Mouse (Mus musculus) hindbrain, embryonic 12.5 days (tissue): ENCODE data around the gene Fam136a. TPM values are rescaled to one million over a fixed set of nuclear protein-coding genes. Genes with fewer than 3 reads are reported as not detected.

Source experiments
- ATAC-seq: fragments of 200-750 bp; cut with Nextera tagmentation; 2 replicates; pipeline ENCODE4 v1.8.0; 2017; ENCODE audit warnings: moderate TSS enrichment; ENCODE audit not compliant: low FRiP score
- H3K27ac ChIP-seq: fragments of 300-500 bp; sonication (generic); 2 replicates; pipeline ENCODE4 v1.5.1; 2016; ENCODE audit warnings: mild to moderate bottlenecking
- H3K27me3 ChIP-seq: fragments of 300-500 bp; sonication (generic); 2 replicates; pipeline ENCODE4 v1.6.1; 2016; ENCODE audit warnings: mild to moderate bottlenecking
- H3K36me3 ChIP-seq: fragments of 300-500 bp; sonication (generic); 2 replicates; pipeline ENCODE4 v1.6.1; 2016; ENCODE audit warnings: mild to moderate bottlenecking
- H3K4me1 ChIP-seq: fragments of 300-500 bp; sonication (generic); 2 replicates; pipeline ENCODE4 v1.6.1; 2016
- H3K4me2 ChIP-seq: fragments of 300-500 bp; sonication (generic); replicated peaks from 2 replicates; pipeline ENCODE4 v1.6.1; 2016; ENCODE audit warnings: mild to moderate bottlenecking
- H3K4me3 ChIP-seq: fragments of 300-500 bp; sonication (generic); 2 replicates; pipeline ENCODE4 v1.5.1; 2016; ENCODE audit warnings: mild to moderate bottlenecking
- H3K9ac ChIP-seq: fragments of 300-500 bp; sonication (generic); 2 replicates; pipeline ENCODE4 v1.6.1; 2016; ENCODE audit warnings: mild to moderate bottlenecking, moderate library complexity
- H3K9me3 ChIP-seq: fragments of 300-500 bp; sonication (generic); replicated peaks from 2 replicates; pipeline ENCODE4 v1.6.1; 2016; ENCODE audit warnings: mild to moderate bottlenecking
- WGBS: fragments of 180-500 bp; shearing (Covaris S2); methylation state at CpG from one replicate; pipeline ENCODE4 v1.1.7; 2016; 5-methylcytosine and 5-hydroxymethylcytosine counted together
- polyA plus RNA-seq: library from polyadenylated mRNA; unstranded; fragments of >200 nt; fragmentation: Nextera tagmentation; extraction: Ambion mirVana; gene quantifications from 2 replicates; pipeline ENCODE4 v1.2.1, GENCODE M21; 2016

Gene Fam136a
- polyA plus RNA-seq, 1 experiment from 2014 or later: 116 TPM

GRCm38 (mm10) chr6:86388461-86388860 lies 23.0 kb downstream of the Fam136a start:
- no peaks in the 10 kb centered on the region for H3K4me1 ChIP-seq
- H3K4me3 ChIP-seq: no peak overlapping the region
- H3K9me3 ChIP-seq: no peaks in the 10 kb centered on the region
- 82% methylated on average over 18 of the region's 18 CpGs for WGBS
- H3K27ac ChIP-seq: no peak overlapping the region
- no peak overlapping the region for H3K9ac ChIP-seq
- H3K4me2 ChIP-seq: no peak overlapping the region
- peaks cover 74% of the 10 kb centered on the region for H3K36me3 ChIP-seq
- no peaks in the 10 kb centered on the region for H3K27me3 ChIP-seq
- no peak for ATAC-seq

GRCm38 (mm10) chr6:86391326-86391725 lies 25.9 kb downstream of the Fam136a start:
- no peaks in the 10 kb centered on the region for H3K27me3 ChIP-seq
- no peak for ATAC-seq
- no peak overlapping the region for H3K9ac ChIP-seq
- WGBS: 97% methylated on average over 5 of the region's 5 CpGs
- no peak overlapping the region for H3K27ac ChIP-seq
- H3K36me3 ChIP-seq: peaks cover 65% of the 10 kb centered on the region
- no peak overlapping the region for H3K4me2 ChIP-seq
- no peak overlapping the region for H3K4me3 ChIP-seq
- H3K4me1 ChIP-seq: peaks cover 20% of the 10 kb centered on the region
- no peaks in the 10 kb centered on the region for H3K9me3 ChIP-seq

- H3K36me3 ChIP-seq: peaks cover 49% of the 10 kb centered on the region
- 92% methylated on average over 1 of the region's 1 CpGs for WGBS
These were observed 27.7 kb downstream of the Fam136a start for GRCm38 (mm10) chr6:86393187-86393586.

GRCm38 (mm10) chr6:86394078-86394720 lies 28.8 kb downstream of the Fam136a start:
- no peak for ATAC-seq
- no peak overlapping the region for H3K4me3 ChIP-seq
- no peak overlapping the region for H3K27ac ChIP-seq
- peaks cover 39% of the 10 kb centered on the region for H3K36me3 ChIP-seq
- no peak overlapping the region for H3K9ac ChIP-seq
- WGBS: 93% methylated on average over 17 of the region's 17 CpGs
- peak overlapping the region; percentile 7; the same call in 1 of the 2 replicates for H3K4me2 ChIP-seq
- peaks cover 20% of the 10 kb centered on the region for H3K4me1 ChIP-seq
- H3K9me3 ChIP-seq: no peaks in the 10 kb centered on the region
- no peaks in the 10 kb centered on the region for H3K27me3 ChIP-seq

More at GRCm38 (mm10) chr6:86393187-86393586, 27.7 kb downstream of the Fam136a start:
- Histone ChIP-seq H3K4me1 (peaks cover 20% of the 10 kb centered on the region), H3K9ac (no peak overlapping the region), H3K9me3 (no peaks in the 10 kb centered on the region), H3K27ac (no peak overlapping the region), H3K4me2 (no peak overlapping the region), H3K27me3 (no peaks in the 10 kb centered on the region), H3K4me3 (no peak overlapping the region)
- no peak for ATAC-seq

GRCm38 (mm10) chr6:86395021-86395420 lies 29.6 kb downstream of the Fam136a start:
- H3K9ac ChIP-seq: peak overlapping the region; percentile 93
- peaks cover 30% of the 10 kb centered on the region for H3K36me3 ChIP-seq
- H3K9me3 ChIP-seq: no peaks in the 10 kb centered on the region
- no peak overlapping the region for H3K27ac ChIP-seq
- H3K4me1 ChIP-seq: peaks cover 20% of the 10 kb centered on the region
- H3K27me3 ChIP-seq: no peaks in the 10 kb centered on the region
- peak overlapping the region; percentile 87; the same call in 1 of the 2 replicates for H3K4me3 ChIP-seq
- ATAC-seq: no peak
- H3K4me2 ChIP-seq: peak overlapping the region; percentile 70
- whole genome bisulfite sequencing: 87% methylated on average over 9 of the region's 9 CpGs

- no peak for ATAC-seq
- peak overlapping the region; percentile 89 for H3K27ac ChIP-seq
- peak overlapping the region; percentile 93 for H3K9ac ChIP-seq
- H3K4me3 ChIP-seq: peak overlapping the region; percentile 87
- 32% methylated on average over 10 of the region's 10 CpGs for WGBS
- no peaks in the 10 kb centered on the region for H3K9me3 ChIP-seq
- H3K4me1 ChIP-seq: peaks cover 20% of the 10 kb centered on the region
- H3K27me3 ChIP-seq: no peaks in the 10 kb centered on the region
- peaks cover 21% of the 10 kb centered on the region for H3K36me3 ChIP-seq
- peak overlapping the region; percentile 70 for H3K4me2 ChIP-seq
These were observed 30.5 kb downstream of the Fam136a start for GRCm38 (mm10) chr6:86395969-86396368.

- peak within 1 kb of the TSS; percentile 70 for H3K4me2 ChIP-seq
- peaks cover 13% of the 10 kb centered on the region for H3K36me3 ChIP-seq
- peak within 1 kb of the TSS; percentile 89 for H3K27ac ChIP-seq
- peak within 1 kb of the TSS; percentile 93 for H3K9ac ChIP-seq
- WGBS: under 1% methylated on average over 51 of the region's 51 CpGs
- peak within 1 kb of the TSS; percentile 87 for H3K4me3 ChIP-seq
- ATAC-seq: peak; percentile 95
- no peaks in the 10 kb centered on the region for H3K27me3 ChIP-seq
- H3K4me1 ChIP-seq: peaks cover 20% of the 10 kb centered on the region
- no peaks in the 10 kb centered on the region for H3K9me3 ChIP-seq
These were observed 31.3 kb downstream of the Fam136a start, which contains the start of gene Pcyox1 for GRCm38 (mm10) chr6:86396581-86397256. TSS of gene Pcyox1 (minus strand) at chr6:86397154.

GRCm38 (mm10) chr6:86397257-86397980 lies 32.0 kb downstream of the Fam136a start:
- WGBS: 8% methylated on average over 14 of the region's 14 CpGs
- Histone ChIP-seq H3K4me1 (peaks cover 20% of the 10 kb centered on the region), H3K27me3 (no peaks in the 10 kb centered on the region), H3K9me3 (no peaks in the 10 kb centered on the region), H3K27ac (no peak overlapping the region), H3K36me3 (peaks cover 6% of the 10 kb centered on the region; the same call in 1 of the 2 replicates), H3K4me3 (peak overlapping the region; percentile 87), H3K4me2 (peak overlapping the region; percentile 70), H3K9ac (peak overlapping the region; percentile 93)
- no peak for ATAC-seq

- peaks cover 18% of the 10 kb centered on the region for H3K4me1 ChIP-seq
- H3K4me3 ChIP-seq: no peak overlapping the region
- H3K36me3 ChIP-seq: no peaks in the 10 kb centered on the region
- no peaks in the 10 kb centered on the region for H3K9me3 ChIP-seq
- no peak overlapping the region for H3K4me2 ChIP-seq
- H3K27me3 ChIP-seq: no peaks in the 10 kb centered on the region
- no peak overlapping the region for H3K27ac ChIP-seq
- no peak for ATAC-seq
- WGBS: 81% methylated on average over 2 of the region's 2 CpGs
- no peak overlapping the region for H3K9ac ChIP-seq
These were observed 33.5 kb downstream of the Fam136a start for GRCm38 (mm10) chr6:86398986-86399385.

GRCm38 (mm10) chr6:86399995-86400394 lies 34.5 kb downstream of the Fam136a start:
- Histone ChIP-seq H3K4me3 (no peak overlapping the region), H3K36me3 (no peaks in the 10 kb centered on the region), H3K4me2 (no peak overlapping the region), H3K27ac (no peak overlapping the region), H3K9me3 (no peaks in the 10 kb centered on the region), H3K9ac (no peak overlapping the region), H3K27me3 (no peaks in the 10 kb centered on the region), H3K4me1 (peaks cover 8% of the 10 kb centered on the region)
- ATAC-seq: no peak
- 94% methylated on average over 2 of the region's 2 CpGs for WGBS

GRCm38 (mm10) chr6:86400972-86401371 lies 35.5 kb downstream of the Fam136a start:
- H3K4me3 ChIP-seq: peak overlapping the region; percentile 10; the same call in 1 of the 2 replicates
- no peak for ATAC-seq
- H3K9ac ChIP-seq: no peak overlapping the region
- no peak overlapping the region for H3K27ac ChIP-seq
- no peaks in the 10 kb centered on the region for H3K36me3 ChIP-seq
- H3K9me3 ChIP-seq: no peaks in the 10 kb centered on the region
- H3K4me1 ChIP-seq: no peaks in the 10 kb centered on the region
- H3K27me3 ChIP-seq: no peaks in the 10 kb centered on the region
- peak overlapping the region; percentile 37 for H3K4me2 ChIP-seq
- WGBS: 9% methylated on average over 9 of the region's 9 CpGs
